Mouse (Mus musculus) heart, postnatal 36 days (tissue): Measurements from ENCODE around the gene Zfp551. TPM values are rescaled to one million over a fixed set of nuclear protein-coding genes. Genes with fewer than 3 reads are reported as not detected.

Experiments used
- DNase-seq, 2 experiments: peaks; one replicate each; pipeline ENCODE4 v3.0.0; 2021 to 2022
- intact Hi-C: fragments of 180-260 bp; cut with DNase I; formaldehyde crosslinking; loops from one replicate; pipeline ENCODE4 v1.15.1; 2025
- total RNA-seq, 2 experiments: library from RNA; stranded (reverse); gene quantifications; 2 replicates each; pipeline ENCODE4 v1.2.3; 2021

The Zfp551 gene
- 1 to 10 TPM; 2.5 TPM for total RNA-seq

DNA sequence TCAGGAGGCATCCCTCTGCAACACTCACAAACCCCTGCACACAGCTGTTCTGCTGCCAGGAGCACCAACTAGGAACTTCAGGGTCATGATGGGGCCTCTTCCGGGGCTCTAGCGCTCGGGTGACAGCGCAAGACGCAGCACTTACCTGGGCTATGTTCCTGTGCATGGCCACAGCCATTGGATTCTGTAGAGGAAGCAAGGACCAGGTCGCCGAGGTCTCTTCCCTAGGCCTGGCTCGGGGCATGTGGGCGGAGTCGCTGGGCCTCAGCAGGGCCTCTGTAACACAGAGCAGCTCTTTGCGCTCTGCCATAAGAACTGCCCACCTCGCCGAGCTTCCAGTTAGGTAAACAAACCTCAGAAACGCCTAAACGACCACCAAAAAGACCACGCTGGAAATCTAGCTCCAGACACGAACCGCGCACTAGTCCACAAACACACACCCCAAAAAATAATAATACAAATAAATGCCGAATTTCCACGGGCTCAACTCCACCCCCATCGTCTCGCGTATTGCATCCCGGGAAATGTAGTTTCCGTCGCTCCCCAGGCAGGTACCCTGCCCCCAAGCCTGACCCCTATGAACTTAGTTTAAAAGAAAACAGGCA lies at the start of gene Zfp551:
Gene Zfp551 (minus strand): TSS at position 507 of the 605 bp plus-strand sequence.
- DNase-seq = peak; percentile 47 to 69
- intact Hi-C loops = loop anchor here (10.0 kb wide), 2 partner anchors 352 to 632 kb away; partner anchors contain the start of gene Mzf1

DNA sequence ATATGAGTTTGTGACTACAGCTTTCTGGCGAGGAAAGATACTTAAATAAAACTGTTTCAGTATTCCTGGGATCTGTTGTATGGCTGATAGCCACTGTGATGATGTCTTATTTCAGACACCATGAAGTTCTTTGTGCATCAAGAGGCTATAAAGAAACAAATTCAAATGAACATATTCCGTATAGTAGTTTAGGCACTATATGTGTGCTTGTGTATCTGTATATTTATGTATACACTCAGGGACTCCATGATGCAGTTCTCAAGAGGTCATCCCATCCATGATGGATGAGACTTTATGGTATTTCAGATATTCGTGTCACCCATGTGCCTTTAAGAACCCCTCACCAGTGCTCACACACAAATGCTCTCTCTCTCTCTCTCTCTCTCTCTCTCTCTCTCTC lies 304 bp upstream of the Zfp551 start:
- no peak for DNase-seq
- intact Hi-C loops = loop anchor here (10.0 kb wide), 2 partner anchors 352 to 632 kb away; partner anchors contain the start of gene Mzf1

DNA sequence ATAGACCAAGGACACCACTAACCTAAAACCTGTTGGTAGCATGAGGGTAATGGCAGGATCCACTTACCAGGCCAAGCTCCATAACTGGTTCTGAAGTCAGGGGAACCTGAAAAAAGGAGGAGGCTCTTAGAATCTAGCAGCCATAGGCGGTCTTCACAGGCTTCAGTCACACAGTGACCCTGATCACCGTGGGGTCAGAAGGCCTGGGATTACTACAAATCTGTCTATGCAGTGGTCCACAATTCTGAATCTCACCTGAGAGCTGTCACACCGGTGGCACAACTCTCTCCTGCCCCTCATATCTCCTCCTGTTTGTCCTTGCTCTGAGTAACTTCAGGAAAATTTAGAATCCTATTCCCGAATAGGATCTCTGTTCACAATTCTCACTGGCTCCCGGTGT lies 810 bp downstream of the Zfp551 start:
- intact Hi-C loops = loop anchor here (2.0 to 10.0 kb wide), 3 partner anchors 57 to 633 kb away; partner anchors contain the start of genes Mzf1 and Zfp606
- DNase-seq = no peak

DNA sequence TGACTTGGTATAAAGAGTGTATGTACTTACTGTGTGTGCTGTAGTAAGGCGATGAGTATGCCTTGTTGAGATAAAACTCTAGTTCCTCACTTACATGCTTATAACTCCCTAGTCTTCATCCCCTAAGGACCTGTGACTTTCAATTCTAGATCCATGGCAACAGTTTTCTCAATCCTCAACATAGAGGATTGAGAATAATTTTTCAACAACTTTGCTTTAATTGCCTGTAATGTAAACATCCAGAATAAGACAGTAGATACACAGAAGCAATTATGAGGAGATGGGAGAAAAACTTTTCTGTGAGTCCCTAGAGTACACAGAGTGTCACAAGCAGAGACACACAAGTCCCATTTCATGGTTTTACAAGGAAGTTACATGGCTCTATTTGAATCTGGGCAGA lies 53.4 kb downstream of the Zfp551 start, which contains the start of gene Vmn1r84:
Gene Vmn1r84 (minus strand): TSS at position 101 of the 400 bp plus-strand sequence.
- no peak for DNase-seq
- intact Hi-C loops = no loop called here

Other genes starting within 250 kb of the Zfp551 start
- not detected for gene Vmn1r80, start 233.5 kb downstream of the Zfp551 start, total RNA-seq
- not detected for gene Vmn1r81, start 154.5 kb downstream of the Zfp551 start, total RNA-seq
- not detected for gene Vmn1r82, start 122.3 kb downstream of the Zfp551 start, total RNA-seq
- not detected for gene Vmn1r83, start 93.3 kb downstream of the Zfp551 start, total RNA-seq
- not detected for gene Vmn1r84, start 53.5 kb downstream of the Zfp551 start, total RNA-seq
- gene Zfp606, start 55.5 kb upstream of the Zfp551 start, total RNA-seq = 10 to 100 TPM; 10.1 to 10.5 TPM
- gene 2900092C05Rik, start 89.8 kb upstream of the Zfp551 start, total RNA-seq = not detected
- gene Vmn2r53, start 186.0 kb upstream of the Zfp551 start, total RNA-seq = not detected
- gene Vmn2r54, start 217.6 kb upstream of the Zfp551 start, total RNA-seq = not detected